Mouse (Mus musculus) C2C12 (cell line): ENCODE results near the gene Rpl38. TPM values are rescaled to one million over a fixed set of nuclear protein-coding genes. Genes with fewer than 3 reads are reported as not detected.

Experiments used
- H3K27me3 ChIP-seq: one replicate; pipeline ENCODE4 v1.6.1; 2011; ENCODE audit not compliant: control insufficient read depth, insufficient read depth, insufficient read length
- H3K36me3 ChIP-seq: one replicate; pipeline ENCODE4 v1.6.1; 2011; ENCODE audit not compliant: control insufficient read depth, insufficient read depth
- H3K4me3 ChIP-seq: one replicate; pipeline ENCODE4 v1.5.1; 2011; ENCODE audit warnings: mild to moderate bottlenecking, control low read depth; ENCODE audit not compliant: poor library complexity, insufficient read depth, severe bottlenecking
- H3K79me2 ChIP-seq: one replicate; pipeline ENCODE4 v1.6.1; 2011; ENCODE audit not compliant: control insufficient read depth, insufficient read depth
- H3K79me3 ChIP-seq: one replicate; pipeline ENCODE4 v1.6.1; 2011; ENCODE audit warnings: low read depth, control low read depth
- H3ac ChIP-seq: one replicate; pipeline ENCODE3; 2011; ENCODE audit warnings: low read depth; ENCODE audit not compliant: control insufficient read depth, insufficient read length
- CEBPB ChIP-seq: IDR thresholded peaks from one replicate; pipeline ENCODE4 v1.6.1; 2011; ENCODE audit warnings: low read depth, mild to moderate bottlenecking, control low read depth, moderate library complexity
- CTCF ChIP-seq: IDR thresholded peaks from one replicate; pipeline ENCODE4 v1.5.1; 2011; ENCODE audit not compliant: control insufficient read depth, insufficient read depth, insufficient read length
- FOSL1 ChIP-seq: IDR thresholded peaks from one replicate; pipeline ENCODE4 v1.8.0; 2011; ENCODE audit warnings: mild to moderate bottlenecking, low read length; ENCODE audit not compliant: poor library complexity, insufficient read depth, severe bottlenecking
- MAX ChIP-seq: IDR thresholded peaks from one replicate; pipeline ENCODE4 v1.6.1; 2011; ENCODE audit warnings: mild to moderate bottlenecking, control low read depth
- MYOD1 ChIP-seq: IDR thresholded peaks from one replicate; pipeline ENCODE4 v1.6.1; 2011; ENCODE audit warnings: low read depth; ENCODE audit not compliant: control insufficient read depth, insufficient read length
- MYOG ChIP-seq: IDR thresholded peaks from one replicate; pipeline ENCODE4 v1.6.1; 2011; ENCODE audit not compliant: control insufficient read depth, insufficient read length; ENCODE audit errors: extremely low read depth
- USF1 ChIP-seq: IDR thresholded peaks from one replicate; pipeline ENCODE4 v1.6.1; 2011; ENCODE audit warnings: low read depth, mild to moderate bottlenecking, control low read depth, moderate library complexity
- polyA plus RNA-seq: library from polyadenylated mRNA; unstranded; fragments of >200 nt; fragmentation: generic; extraction: Trizol; gene quantifications from one replicate; pipeline ENCODE4 v1.2.1, GENCODE M21; 2012; ENCODE audit warnings: missing spikeins

The Rpl38 gene
- polyA plus RNA-seq, 1 experiment, result 3,802 TPM

DNA sequence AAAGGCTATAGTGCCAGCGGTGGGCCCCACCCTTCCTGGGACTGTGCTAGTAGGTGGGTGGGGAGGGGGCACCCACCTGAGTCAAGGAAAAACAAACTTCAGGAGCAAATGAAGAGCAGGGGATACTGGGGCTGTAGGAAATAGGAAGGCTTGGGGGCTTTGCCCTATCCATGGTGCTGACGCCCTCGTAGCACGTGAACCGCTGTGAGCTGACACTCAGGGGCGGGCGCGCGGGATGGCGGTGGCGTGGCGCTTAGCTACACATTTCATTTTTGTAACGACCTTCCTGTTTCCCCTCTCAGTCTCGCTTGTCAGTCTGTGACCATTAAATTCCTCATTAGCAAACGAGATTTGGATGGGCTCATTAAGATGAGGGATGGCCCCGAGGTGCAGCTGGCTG, 15.8 kb upstream of the Rpl38 start:
- Histone ChIP-seq H3K27me3 (peaks cover 7% of the 10 kb centered on the region), H3K4me3 (no peak overlapping the region), H3K79me2 (no peaks in the 10 kb centered on the region), H3K36me3 (no peaks in the 10 kb centered on the region), H3K79me3 (no peaks in the 10 kb centered on the region), H3ac (no peak overlapping the region)
- TF ChIP-seq CTCF (no peak), CEBPB (no peak), MYOG (no peak), USF1 (no peak), MAX (no peak), FOSL1 (no peak), MYOD1 (no peak)

DNA sequence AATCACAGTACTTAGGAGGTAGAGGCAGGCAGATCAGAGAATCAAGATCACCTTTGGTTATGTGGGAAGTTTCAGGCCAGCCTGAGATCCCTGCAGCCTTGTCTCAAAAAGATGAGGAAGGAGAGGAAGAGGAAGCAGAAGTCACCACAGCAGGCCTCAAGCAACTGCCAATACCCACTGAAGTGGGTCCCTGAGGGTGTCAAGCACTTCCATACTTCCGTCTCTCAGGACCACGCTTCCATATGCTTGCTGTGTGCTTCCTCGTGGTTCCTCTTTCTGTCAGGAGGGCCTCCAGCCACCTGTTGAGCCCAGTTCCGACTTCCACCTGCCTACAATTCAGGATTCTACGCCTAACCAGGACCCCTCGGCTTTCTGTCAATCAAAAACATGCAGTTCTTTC, 14.7 kb upstream of the Rpl38 start:
- H3K27me3 ChIP-seq, result peaks cover 7% of the 10 kb centered on the region
- no peaks in the 10 kb centered on the region for H3K79me3 ChIP-seq
- no peaks in the 10 kb centered on the region for H3K36me3 ChIP-seq
- no peak overlapping the region for H3K4me3 ChIP-seq
- TF ChIP-seq FOSL1, result no peak
- TF ChIP-seq USF1, result no peak
- TF ChIP-seq MYOG, result no peak
- TF ChIP-seq CEBPB, result no peak
- TF ChIP-seq MAX, result no peak
- no peak for TF ChIP-seq MYOD1
- TF ChIP-seq CTCF, result no peak
- no peaks in the 10 kb centered on the region for H3K79me2 ChIP-seq
- no peak overlapping the region for H3ac ChIP-seq

DNA sequence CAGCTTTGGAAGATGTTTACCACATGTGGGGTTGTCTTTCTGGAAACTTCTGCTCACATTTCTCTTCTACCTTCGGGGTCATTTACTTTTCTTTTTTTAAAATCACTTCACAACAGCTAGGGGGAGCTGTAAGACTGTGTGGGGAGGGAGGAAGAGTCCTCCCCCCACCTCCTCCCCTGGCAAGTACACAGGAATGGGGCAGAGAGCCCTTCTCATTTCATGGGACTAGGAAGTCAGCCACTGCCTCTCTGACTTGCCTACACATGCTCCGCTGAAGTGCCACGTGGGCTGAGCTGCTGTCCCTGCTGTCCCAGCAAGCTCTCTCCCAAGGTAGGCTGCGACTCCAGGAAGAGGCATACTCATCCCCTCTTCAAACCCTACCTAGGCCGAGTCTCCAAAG, 13.8 kb upstream of the Rpl38 start:
- H3K27me3 ChIP-seq, result peaks cover 7% of the 10 kb centered on the region
- H3K79me2 ChIP-seq, result no peaks in the 10 kb centered on the region
- H3K36me3 ChIP-seq, result no peaks in the 10 kb centered on the region
- no peak for TF ChIP-seq USF1
- TF ChIP-seq CTCF, result no peak
- no peak for TF ChIP-seq MAX
- no peak for TF ChIP-seq MYOG
- TF ChIP-seq FOSL1, result no peak
- no peak for TF ChIP-seq CEBPB
- TF ChIP-seq MYOD1, result no peak
- H3K79me3 ChIP-seq, result no peaks in the 10 kb centered on the region
- H3K4me3 ChIP-seq, result no peak overlapping the region
- H3ac ChIP-seq, result no peak overlapping the region

DNA sequence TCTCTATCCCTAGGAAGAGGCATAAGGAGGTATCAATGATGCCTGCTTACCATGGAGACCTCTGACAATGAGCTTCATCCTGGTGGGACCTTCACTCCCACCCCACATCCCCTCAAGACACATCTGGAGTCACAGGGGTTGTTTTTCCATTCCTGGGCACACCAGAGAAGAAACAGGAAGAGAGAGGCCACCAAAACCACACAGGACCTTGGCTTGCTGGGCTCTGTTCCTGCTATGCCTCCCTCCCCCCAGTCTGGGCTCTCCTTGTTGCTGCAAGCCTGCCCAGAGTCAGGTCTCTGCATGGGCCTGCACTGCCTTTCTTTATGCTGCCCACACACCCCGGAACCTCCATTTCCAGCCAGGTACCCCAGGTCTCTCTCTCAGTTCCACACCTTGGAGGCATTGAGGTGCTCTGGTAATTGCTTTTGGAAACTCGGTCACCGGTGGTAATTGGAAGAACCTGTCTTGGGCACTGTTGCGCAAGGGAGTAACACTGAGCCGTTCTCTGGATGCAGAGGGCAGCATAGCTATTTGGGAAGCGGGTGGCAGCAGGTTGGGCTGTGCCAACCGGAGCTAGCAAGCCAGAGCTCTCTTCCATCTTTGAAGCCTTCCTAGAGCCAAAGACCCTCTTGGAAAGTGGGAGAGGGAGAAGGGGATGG, 12.8 kb upstream of the Rpl38 start:
- H3K4me3 ChIP-seq, result no peak overlapping the region

DNA sequence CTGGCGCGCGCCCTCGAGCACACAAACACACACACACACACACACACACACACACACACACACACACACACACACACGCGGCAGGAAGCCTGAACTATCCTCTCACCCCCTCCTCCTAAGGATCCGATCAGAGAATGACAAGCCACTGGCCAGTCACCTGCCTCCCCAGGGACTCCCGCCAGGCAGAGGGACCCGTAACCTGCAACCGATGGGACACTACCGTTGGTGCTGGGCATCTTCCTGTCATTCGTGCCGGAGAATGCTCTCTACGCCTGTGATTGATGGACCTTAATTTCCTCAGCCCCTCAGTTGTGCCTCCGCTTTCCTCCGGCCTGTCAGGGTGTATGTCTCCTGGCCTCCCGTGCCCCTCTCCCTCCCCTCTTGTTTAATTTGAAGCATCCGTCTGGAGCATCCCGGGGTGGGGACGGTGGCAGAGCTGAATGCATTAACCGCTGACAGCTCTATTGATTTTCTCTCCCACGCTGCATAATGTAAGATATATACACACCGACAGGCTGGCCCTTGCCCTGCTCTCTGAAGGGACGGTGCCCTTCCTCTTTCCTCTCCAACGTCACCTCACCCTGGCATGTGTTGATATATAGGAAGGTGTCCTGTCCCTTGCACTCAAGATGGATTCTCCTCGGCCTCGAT, 11.2 kb upstream of the Rpl38 start:
- Histone ChIP-seq H3K4me3 (no peak overlapping the region), H3ac (no peak overlapping the region), H3K79me2 (no peaks in the 10 kb centered on the region), H3K27me3 (peaks cover 7% of the 10 kb centered on the region), H3K79me3 (no peaks in the 10 kb centered on the region), H3K36me3 (no peaks in the 10 kb centered on the region)
- no peak for TF ChIP-seq CEBPB

More for the DNA sequence above, 12.8 kb upstream of the Rpl38 start:
- Histone ChIP-seq H3K36me3 (no peaks in the 10 kb centered on the region), H3K27me3 (peaks cover 7% of the 10 kb centered on the region), H3K79me3 (no peaks in the 10 kb centered on the region), H3K79me2 (no peaks in the 10 kb centered on the region), H3ac (no peak overlapping the region)
- TF ChIP-seq FOSL1 (no peak), CTCF (no peak), CEBPB (no peak), MAX (no peak), MYOD1 (no peak), MYOG (no peak), USF1 (no peak)

DNA sequence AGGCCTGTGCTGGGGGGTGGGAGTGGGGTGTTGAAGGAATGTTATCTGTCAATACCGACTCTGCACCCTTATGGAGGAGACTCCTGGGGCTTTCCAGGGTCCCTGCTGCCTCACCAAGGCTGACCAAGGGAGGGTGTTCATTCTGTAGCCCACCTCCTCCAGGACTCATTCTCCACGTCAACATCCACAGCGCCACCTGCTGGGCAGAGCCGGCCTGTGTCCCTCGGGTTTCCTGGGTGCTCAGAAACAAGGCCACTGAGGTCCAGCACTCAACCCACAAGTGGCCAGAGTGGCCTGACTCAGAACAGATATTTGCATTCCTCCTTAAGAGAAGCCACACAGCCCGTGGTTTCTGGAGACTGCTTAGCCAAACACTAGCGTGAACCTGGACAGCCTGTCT, 10.6 kb upstream of the Rpl38 start:
- Histone ChIP-seq H3ac (no peak overlapping the region), H3K36me3 (no peaks in the 10 kb centered on the region), H3K79me2 (no peaks in the 10 kb centered on the region), H3K27me3 (peaks cover 7% of the 10 kb centered on the region), H3K79me3 (no peaks in the 10 kb centered on the region), H3K4me3 (no peak overlapping the region)
- TF ChIP-seq CTCF (peak; percentile 30), FOSL1 (no peak)
